Mouse (Mus musculus) neural tube, embryonic 14.5 days (tissue): ENCODE data around the gene Dapk3. TPM values are rescaled to one million over a fixed set of nuclear protein-coding genes. Genes with fewer than 3 reads are reported as not detected.

Source experiments
- ATAC-seq: fragments of 200-750 bp; cut with Nextera tagmentation; 2 replicates; pipeline ENCODE4 v1.8.0; 2017; ENCODE audit warnings: low read depth, mild to moderate bottlenecking, moderate TSS enrichment, moderate library complexity
- H3K27ac ChIP-seq: fragments of 300-500 bp; sonication (generic); 2 replicates; pipeline ENCODE4 v1.5.1; 2014; ENCODE audit warnings: low read depth, mild to moderate bottlenecking, control low read depth, low read length, moderate library complexity, mixed read lengths
- H3K27me3 ChIP-seq: fragments of 300-500 bp; sonication (generic); 2 replicates; pipeline ENCODE4 v1.6.1; 2014; ENCODE audit warnings: low read length; ENCODE audit not compliant: control insufficient read depth, insufficient read depth
- H3K36me3 ChIP-seq: fragments of 300-500 bp; sonication (generic); 2 replicates; pipeline ENCODE4 v1.6.1; 2014; ENCODE audit warnings: low read length, mixed read lengths; ENCODE audit not compliant: control insufficient read depth, insufficient read depth
- H3K4me1 ChIP-seq: fragments of 300-500 bp; sonication (generic); 2 replicates; pipeline ENCODE4 v1.6.1; 2014; ENCODE audit warnings: low read length; ENCODE audit not compliant: control insufficient read depth, insufficient read depth
- H3K4me2 ChIP-seq: fragments of 300-500 bp; sonication (generic); 2 replicates; pipeline ENCODE4 v1.6.1; 2014; ENCODE audit warnings: mild to moderate bottlenecking, low read depth, low read length, control low read depth
- H3K4me3 ChIP-seq: fragments of 300-500 bp; sonication (generic); 2 replicates; pipeline ENCODE4 v1.5.1; 2014; ENCODE audit warnings: low read depth, low read length, control low read depth, mixed read lengths
- H3K9ac ChIP-seq: fragments of 300-500 bp; sonication (generic); replicated peaks from 2 replicates; pipeline ENCODE4 v1.6.1; 2014; ENCODE audit warnings: low read depth, mild to moderate bottlenecking, control low read depth, low read length, mixed read lengths
- H3K9me3 ChIP-seq: fragments of 300-500 bp; sonication (generic); 2 replicates; pipeline ENCODE4 v1.6.1; 2016; ENCODE audit warnings: low read length; ENCODE audit not compliant: control insufficient read depth
- WGBS: fragments of 180-500 bp; shearing (Covaris S2); extraction: QIAGEN DNeasy Blood & Tissue Kit; methylation state at CpG from one replicate; pipeline ENCODE4 v1.1.7; 2014; 5-methylcytosine and 5-hydroxymethylcytosine counted together
- polyA plus RNA-seq: library from polyadenylated mRNA; unstranded; fragments of >200 nt; fragmentation: Nextera tagmentation; extraction: Ambion mirVana; gene quantifications from 2 replicates; pipeline ENCODE4 v1.2.1, GENCODE M21; 2014

The Dapk3 gene
- polyA plus RNA-seq, 1 experiment from 2014 or later, result 67.3 TPM

DNA sequence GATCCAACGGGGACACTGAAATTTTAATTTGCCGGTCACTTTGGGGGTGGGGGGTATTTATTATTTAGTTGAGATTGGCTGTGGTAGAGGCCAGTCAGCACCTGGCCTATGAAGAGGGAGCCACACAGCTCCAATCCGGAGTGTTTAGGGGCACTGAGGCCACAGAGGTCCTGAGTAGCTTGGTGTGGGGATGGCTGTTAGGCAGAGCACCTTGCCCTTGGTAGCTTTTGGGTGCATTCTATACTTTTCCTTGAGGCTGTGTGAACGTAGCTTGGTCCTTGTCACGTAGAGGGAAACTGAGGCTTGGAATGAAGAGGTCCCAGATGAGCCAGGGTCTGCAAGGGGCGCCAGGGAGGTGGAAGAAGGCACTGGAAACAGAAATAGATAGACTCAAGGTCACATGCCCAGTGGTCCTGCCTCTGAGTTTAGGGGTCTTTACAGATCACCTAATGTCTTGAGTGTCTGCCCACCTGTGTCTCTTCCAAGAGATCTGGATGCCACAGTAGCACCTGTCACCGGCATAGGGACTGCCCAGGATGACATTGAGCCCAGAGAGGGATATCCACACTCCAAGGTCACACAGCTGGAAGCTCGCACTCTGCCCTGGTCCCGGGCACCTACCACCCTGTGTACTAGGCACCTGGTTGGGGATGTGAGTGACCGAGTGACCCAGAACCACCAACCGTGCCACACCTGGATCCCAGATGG is 43.8 kb upstream of the Dapk3 start:
- Histone ChIP-seq H3K4me1 (peaks cover 47% of the 10 kb centered on the region), H3K36me3 (peaks cover under 1% of the 10 kb centered on the region), H3K27me3 (peaks cover 11% of the 10 kb centered on the region), H3K4me3 (peak overlapping the region; percentile 85), H3K27ac (no peak overlapping the region), H3K4me2 (peak overlapping the region; percentile 73), H3K9ac (peak overlapping the region; percentile 88), H3K9me3 (no peaks in the 10 kb centered on the region)
- no peak for ATAC-seq
- 70% methylated on average over 11 of the region's 11 CpGs for WGBS

DNA sequence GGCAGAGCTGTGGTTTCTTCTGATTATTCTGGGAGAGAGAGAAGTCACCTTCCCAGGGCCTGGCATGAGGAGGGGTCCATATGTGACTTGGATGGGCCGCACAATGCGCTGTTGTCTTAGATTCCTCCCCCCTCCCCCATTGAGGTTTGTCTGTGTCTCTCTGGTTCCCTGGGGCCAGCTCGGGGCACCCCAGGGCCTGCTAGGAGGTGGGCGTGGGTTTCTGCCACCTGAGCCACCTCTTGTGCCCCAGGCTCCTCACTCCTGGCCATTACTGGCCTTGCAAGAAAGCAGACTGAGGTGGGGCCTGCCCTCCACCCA is 43.3 kb upstream of the Dapk3 start:
- no peak for ATAC-seq
- Histone ChIP-seq H3K27ac (no peak overlapping the region), H3K4me1 (peaks cover 47% of the 10 kb centered on the region), H3K4me2 (peak overlapping the region; percentile 73; the same call in 1 of the 2 replicates), H3K36me3 (peaks cover 5% of the 10 kb centered on the region), H3K9me3 (no peaks in the 10 kb centered on the region), H3K4me3 (no peak overlapping the region), H3K27me3 (peaks cover 6% of the 10 kb centered on the region; the same call in 1 of the 2 replicates), H3K9ac (no peak overlapping the region)
- WGBS, result 72% methylated on average over 4 of the region's 4 CpGs

DNA sequence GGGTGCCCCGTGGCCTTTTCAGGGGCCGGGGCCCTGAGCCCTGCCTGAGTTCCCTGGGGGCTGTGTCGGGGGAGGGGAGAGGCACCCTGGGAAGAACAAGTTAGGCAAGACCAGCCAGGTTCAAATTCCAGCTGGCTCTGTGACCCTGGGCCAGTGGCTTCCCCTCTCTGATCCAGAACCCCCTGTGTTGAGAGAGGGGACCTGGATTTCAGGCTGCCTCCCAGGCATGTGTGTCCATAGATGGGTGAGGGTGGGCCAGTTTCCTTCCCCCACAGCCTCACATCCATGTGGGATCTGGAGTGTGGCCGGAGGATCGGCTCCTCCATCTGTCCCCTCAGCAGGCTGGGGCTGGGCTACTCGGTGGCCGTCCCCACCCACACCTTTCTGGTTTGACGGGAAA is 42.8 kb upstream of the Dapk3 start:
- no peak overlapping the region for H3K9ac ChIP-seq
- H3K36me3 ChIP-seq, result peaks cover 11% of the 10 kb centered on the region
- peaks cover 3% of the 10 kb centered on the region; the same call in 1 of the 2 replicates for H3K27me3 ChIP-seq
- H3K4me3 ChIP-seq, result no peak overlapping the region
- no peaks in the 10 kb centered on the region for H3K9me3 ChIP-seq
- WGBS, result 58% methylated on average over 8 of the region's 8 CpGs
- H3K4me2 ChIP-seq, result peak overlapping the region; percentile 73; the same call in 1 of the 2 replicates
- H3K27ac ChIP-seq, result no peak overlapping the region
- H3K4me1 ChIP-seq, result peaks cover 47% of the 10 kb centered on the region
- no peak for ATAC-seq

DNA sequence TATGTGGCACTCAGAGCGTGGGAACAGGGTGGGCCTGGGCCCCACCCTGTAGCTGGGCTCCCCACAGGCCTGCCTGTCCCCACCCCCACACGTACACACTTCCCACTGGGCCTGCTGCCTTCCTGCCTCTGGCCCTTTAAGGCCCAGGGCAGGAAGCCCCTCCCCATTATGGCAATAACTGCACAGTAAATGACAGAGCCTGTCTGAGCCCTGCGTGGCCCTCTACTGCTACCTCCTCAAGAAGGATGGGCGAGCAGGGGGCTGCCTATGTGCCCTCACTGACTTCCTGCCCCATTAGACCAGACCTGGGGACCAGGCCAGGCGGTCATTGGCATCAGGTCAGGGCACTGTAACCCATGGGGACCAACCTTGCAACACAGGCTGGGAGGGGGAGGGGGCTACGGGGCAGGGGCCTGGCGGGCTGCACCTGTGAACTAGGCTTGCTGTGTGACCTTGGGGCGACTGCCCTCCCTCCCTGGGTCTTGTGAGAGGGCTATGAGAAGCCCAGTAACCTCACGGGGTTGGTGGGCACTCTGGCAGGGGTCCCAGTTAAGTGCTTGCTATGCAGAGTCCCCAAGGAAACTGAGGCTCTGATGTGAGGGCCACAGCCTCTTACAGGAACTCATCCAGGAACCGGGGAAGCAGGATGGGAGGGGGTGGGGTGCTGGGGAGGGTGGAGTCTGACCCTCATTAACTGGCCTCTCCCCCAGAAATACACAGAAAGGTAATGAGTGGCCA is 41.9 kb upstream of the Dapk3 start:
- Histone ChIP-seq H3K4me2 (peak overlapping the region; percentile 73; the same call in 1 of the 2 replicates), H3K9me3 (no peaks in the 10 kb centered on the region), H3K4me1 (peaks cover 44% of the 10 kb centered on the region), H3K4me3 (no peak overlapping the region), H3K27ac (no peak overlapping the region), H3K9ac (peak overlapping the region; percentile 39), H3K36me3 (peaks cover 19% of the 10 kb centered on the region), H3K27me3 (no peaks in the 10 kb centered on the region)
- no peak for ATAC-seq
- WGBS, result 51% methylated on average over 10 of the region's 10 CpGs

DNA sequence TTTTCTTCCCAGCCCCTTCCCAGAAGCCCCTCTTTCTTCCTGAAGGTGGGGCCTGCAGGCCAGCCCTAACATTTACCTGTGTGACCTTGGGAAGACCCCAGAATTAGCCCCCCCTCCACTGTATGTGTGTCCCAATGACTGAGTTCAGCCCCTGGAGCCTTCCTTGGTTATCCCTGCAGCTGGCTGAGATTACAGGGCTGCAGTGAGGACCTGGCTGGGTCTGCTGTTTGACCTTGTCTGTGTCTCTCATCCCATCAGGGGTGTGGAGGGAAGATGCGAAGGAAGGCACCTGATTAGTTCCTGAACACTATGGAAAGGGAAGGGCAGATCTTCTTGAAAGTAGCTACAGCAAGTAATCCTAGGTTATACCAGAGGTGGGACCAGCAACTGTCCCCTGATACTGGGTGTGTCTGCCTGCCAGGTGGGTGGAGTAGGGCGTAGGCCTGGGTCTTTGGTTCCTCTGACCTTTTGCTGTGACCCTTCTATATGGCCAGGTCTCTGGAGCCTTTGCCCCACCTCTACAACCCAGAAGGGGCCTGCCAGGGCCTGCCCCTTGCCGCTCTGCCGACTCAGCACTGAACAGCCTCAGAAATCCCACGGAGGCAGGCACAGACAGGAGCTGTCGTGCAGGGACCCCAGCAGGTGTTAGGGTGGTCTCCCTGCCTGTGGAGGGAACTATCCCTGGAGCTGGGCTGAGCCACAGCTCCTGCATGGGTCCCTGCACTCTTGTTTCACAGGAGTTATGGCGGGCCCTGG is 41.2 kb upstream of the Dapk3 start:
- Histone ChIP-seq H3K36me3 (peaks cover 26% of the 10 kb centered on the region), H3K27me3 (no peaks in the 10 kb centered on the region), H3K9ac (0 out of 2 replicates have a peak overlapping the region, but pooled peaks have one; percentile 39), H3K4me2 (no peak overlapping the region), H3K27ac (no peak overlapping the region; the same call in 1 of the 2 replicates), H3K4me1 (peaks cover 40% of the 10 kb centered on the region), H3K9me3 (no peaks in the 10 kb centered on the region), H3K4me3 (no peak overlapping the region)
- 85% methylated on average over 7 of the region's 7 CpGs for WGBS
- no peak for ATAC-seq

DNA sequence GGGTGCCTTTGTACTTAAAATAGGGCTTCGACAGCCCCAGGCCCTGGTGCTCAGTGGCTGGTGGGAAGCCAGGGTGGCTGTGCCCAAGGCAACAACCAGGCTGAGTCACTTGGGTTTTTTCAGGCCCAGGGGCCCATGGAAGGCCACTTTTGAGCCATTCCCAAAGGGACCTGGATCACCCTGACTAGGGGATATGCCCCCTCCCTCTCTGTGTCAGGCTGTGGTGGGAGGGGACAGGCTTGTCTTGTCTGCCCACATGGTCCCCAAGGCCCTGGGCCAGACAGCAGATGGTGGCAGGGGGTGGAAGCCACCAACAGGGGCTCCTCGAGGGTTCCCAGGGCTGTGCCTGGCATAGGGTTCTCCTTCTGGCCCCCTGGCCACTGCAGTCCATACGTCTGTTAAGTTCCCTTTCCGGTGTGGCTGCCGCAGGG is 40.2 kb upstream of the Dapk3 start:
- Histone ChIP-seq H3K9me3 (no peaks in the 10 kb centered on the region), H3K4me2 (no peak overlapping the region), H3K4me3 (no peak overlapping the region), H3K9ac (no peak overlapping the region), H3K27me3 (no peaks in the 10 kb centered on the region), H3K4me1 (peaks cover 40% of the 10 kb centered on the region), H3K27ac (no peak overlapping the region), H3K36me3 (peaks cover 33% of the 10 kb centered on the region)
- ATAC-seq, result no peak
- 42% methylated on average over 5 of the region's 5 CpGs for WGBS

DNA sequence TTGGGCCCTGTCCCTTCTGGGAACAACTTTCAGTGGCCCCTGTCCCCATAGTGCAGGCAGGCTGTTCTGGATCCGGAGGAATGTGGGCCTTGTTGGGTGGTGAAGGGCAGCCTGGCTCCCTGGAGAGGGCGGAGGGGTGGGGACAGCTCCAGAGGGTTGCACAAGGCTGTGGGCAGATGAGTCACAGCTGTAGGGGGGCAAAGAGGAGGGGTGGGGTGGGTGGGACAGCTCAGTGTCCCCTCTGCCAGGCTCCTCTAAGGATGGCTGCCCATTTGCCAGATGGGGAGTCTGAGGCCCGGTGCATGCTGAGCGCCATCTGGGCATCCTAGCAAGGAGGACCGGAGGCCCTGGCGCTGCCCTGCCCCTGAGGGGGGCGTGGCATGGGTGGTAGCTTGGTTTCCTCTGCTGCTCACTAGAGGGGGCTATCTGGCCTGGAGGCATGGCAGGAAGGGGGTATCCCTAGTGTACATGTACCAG is 39.6 kb upstream of the Dapk3 start:
- Histone ChIP-seq H3K4me2 (no peak overlapping the region), H3K4me1 (peaks cover 38% of the 10 kb centered on the region), H3K36me3 (peaks cover 40% of the 10 kb centered on the region), H3K27ac (no peak overlapping the region), H3K9me3 (no peaks in the 10 kb centered on the region), H3K27me3 (no peaks in the 10 kb centered on the region), H3K9ac (no peak overlapping the region), H3K4me3 (no peak overlapping the region)
- WGBS, result 92% methylated on average over 7 of the region's 7 CpGs
- ATAC-seq, result no peak

DNA sequence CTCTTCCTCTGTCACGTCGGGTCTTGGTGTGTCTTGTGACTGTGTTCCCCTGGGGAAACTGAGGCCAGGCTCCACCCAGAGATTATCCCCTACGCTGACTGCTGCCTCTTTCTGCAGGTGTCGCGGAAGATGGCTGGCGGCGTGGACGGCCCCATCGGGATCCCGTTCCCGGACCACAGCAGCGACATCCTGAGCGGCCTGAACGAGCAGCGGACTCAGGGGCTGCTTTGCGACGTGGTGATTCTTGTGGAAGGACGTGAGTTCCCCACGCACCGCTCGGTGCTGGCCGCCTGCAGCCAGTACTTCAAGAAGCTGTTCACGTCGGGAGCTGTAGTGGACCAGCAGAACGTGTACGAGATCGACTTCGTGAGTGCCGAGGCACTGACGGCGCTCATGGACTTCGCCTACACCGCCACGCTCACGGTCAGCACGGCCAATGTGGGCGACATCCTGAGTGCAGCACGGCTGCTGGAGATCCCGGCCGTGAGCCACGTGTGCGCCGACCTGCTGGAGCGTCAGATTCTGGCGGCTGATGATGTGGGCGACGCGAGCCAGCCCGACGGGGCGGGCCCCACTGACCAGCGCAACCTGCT is 38.9 kb upstream of the Dapk3 start:
- Histone ChIP-seq H3K9ac (no peak overlapping the region), H3K4me2 (no peak overlapping the region), H3K27me3 (no peaks in the 10 kb centered on the region), H3K4me3 (no peak overlapping the region), H3K4me1 (peaks cover 30% of the 10 kb centered on the region), H3K27ac (no peak overlapping the region), H3K36me3 (peaks cover 47% of the 10 kb centered on the region), H3K9me3 (no peaks in the 10 kb centered on the region)
- no peak for ATAC-seq
- WGBS, result 95% methylated on average over 52 of the region's 52 CpGs
